Mouse (Mus musculus): ENCODE measurements around the gene Smyd1. TPM values are rescaled to one million over a fixed set of nuclear protein-coding genes. Genes with fewer than 3 reads are reported as not detected.
A peak's percentile ranks its signal among the peaks of the same experiment; 100 is the strongest.

Smyd1 gene
- total and polyA plus RNA-seq, 3 experiments, result 0.08 to 0.37 (median 0.08) TPM

DNA sequence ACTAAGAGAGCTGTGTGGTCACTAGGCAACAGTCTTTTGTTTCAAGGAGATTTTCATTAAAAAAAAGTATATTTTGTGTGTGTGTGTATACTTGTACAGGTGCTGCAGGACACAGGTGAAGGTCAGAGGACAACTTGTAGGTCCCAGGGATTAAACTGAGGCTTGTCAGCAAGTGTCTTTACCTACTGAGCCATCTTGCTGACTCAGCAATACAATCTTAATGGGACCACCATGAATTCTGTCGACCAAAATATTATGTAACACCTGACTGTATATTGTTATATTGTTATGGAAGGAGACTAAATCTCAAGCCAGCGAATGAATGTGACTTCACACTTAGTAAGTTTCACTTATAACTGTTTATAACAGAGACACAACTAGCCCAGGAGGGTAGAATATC, 24.0 kb downstream of the Smyd1 start:
- dilution Hi-C loops (cut with MboI; ENCODE audit: extremely low pct_ligation_motif_present, extremely low pct_unique_long_range_greater_than_20kb, low sequenced_read_pairs), result no loop called here
- DNase-seq (ENCODE audit: extremely low read depth), result no peak
- in situ Hi-C loops (cut with MboI; ENCODE audit: low pct_ligation_motif_present, low pct_unique_long_range_greater_than_20kb, low sequenced_read_pairs), result loop anchor here (5.0 to 25.0 kb wide), 2 partner anchors 136 to 514 kb away; no protein-coding TSS in a partner anchor
- Histone ChIP-seq H3K4me1 (ENCODE audit: control insufficient read depth in 1 of 2, insufficient read depth in 2 of 2) (no peaks in the 10 kb centered on the region; a peak in 1 of 4 replicates), H3K4me2 (ENCODE audit: insufficient read depth, low read depth, poor library complexity, severe bottlenecking) (no peak overlapping the region), H3K27ac (ENCODE audit: insufficient read depth, low read depth) (no peak overlapping the region), H3K4me3 (replicated peaks in 1 of 3; ENCODE audit: low read depth in 2 of 3, low read length in 2 of 3, poor library complexity in 1 of 3) (no peak overlapping the region), H3K9me3 (replicated peaks; ENCODE audit: low read length) (no peaks in the 10 kb centered on the region), H3K9ac (ENCODE audit: insufficient read depth, low read depth) (no peak overlapping the region), H3K27me3 (replicated peaks) (no peaks in the 10 kb centered on the region), H3K79me2 (replicated peaks; ENCODE audit: control insufficient read depth, extremely low read depth, insufficient read depth, poor library complexity, severe bottlenecking) (no peaks in the 10 kb centered on the region), H3K36me3 (replicated peaks in 1 of 2; ENCODE audit: control insufficient read depth in 1 of 2, insufficient read depth in 1 of 2, low read length in 1 of 2) (no peaks in the 10 kb centered on the region)
- no peak for TF ChIP-seq BHLHE40 (IDR thresholded peaks at IDR 0.05; ENCODE audit: low read depth, low read length)
- TF ChIP-seq MAFK (IDR thresholded peaks at IDR 0.05; ENCODE audit: insufficient replicate concordance, low read length), result peak; percentile 97

DNA sequence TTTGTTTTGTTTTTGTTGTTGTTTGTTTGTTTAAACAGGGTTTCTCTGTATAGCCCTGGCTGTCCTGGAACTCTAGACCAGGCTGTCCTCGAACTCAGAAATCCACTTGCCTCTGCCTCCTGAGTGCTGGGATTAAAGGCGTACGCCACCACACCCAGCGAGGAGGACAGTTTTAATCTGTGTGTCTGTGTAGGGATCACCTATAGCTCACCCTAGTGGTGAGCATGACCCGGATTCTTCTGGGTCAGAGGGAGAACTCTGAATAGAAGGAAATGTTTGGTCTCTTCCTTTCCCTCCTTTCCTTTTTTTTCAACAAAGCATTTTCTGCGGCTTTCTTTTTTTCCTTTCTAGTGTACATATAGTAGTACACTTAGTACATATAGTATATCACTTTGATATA, 26.7 kb downstream of the Smyd1 start:
- in situ Hi-C loops (cut with MboI; ENCODE audit: low pct_ligation_motif_present, low pct_unique_long_range_greater_than_20kb, low sequenced_read_pairs), result loop anchor here (5.0 to 25.0 kb wide), 2 partner anchors 133 to 517 kb away; no protein-coding TSS in a partner anchor
- no peak overlapping the region for H3K9ac ChIP-seq (ENCODE audit: insufficient read depth, low read depth)
- H3K27ac ChIP-seq (ENCODE audit: insufficient read depth, low read depth), result no peak overlapping the region
- TF ChIP-seq MAZ (IDR thresholded peaks at IDR 0.05; ENCODE audit: low read depth, low read length) (no peak), MEF2A (IDR thresholded peaks at IDR 0.05; ENCODE audit: borderline replicate concordance, low read depth, low read length) (no peak), ZNF384 (IDR thresholded peaks at IDR 0.05; ENCODE audit: low read depth, low read length) (no peak), POLR2A (IDR thresholded peaks at IDR 0.05; ENCODE audit: low read depth, low read length) (no peak), KAT2A (IDR thresholded peaks at IDR 0.05; ENCODE audit: insufficient replicate concordance, low read length) (no peak), EP300 (IDR thresholded peaks at IDR 0.05; ENCODE audit: low read length) (no peak), JUND (conservative IDR thresholded peaks at IDR 0.05; ENCODE audit: low read depth, low read length) (no peak), MAFK (IDR thresholded peaks at IDR 0.05; ENCODE audit: insufficient replicate concordance, low read length) (no peak), NRF1 (IDR thresholded peaks at IDR 0.05; ENCODE audit: low read depth, low read length) (no peak), BHLHE40 (IDR thresholded peaks at IDR 0.05; ENCODE audit: low read depth, low read length) (no peak), JUN (IDR thresholded peaks at IDR 0.05; ENCODE audit: insufficient read depth, low read depth, low read length) (no peak), MYC (IDR thresholded peaks at IDR 0.05; ENCODE audit: low read depth, low read length) (no peak), MXI1 (IDR thresholded peaks at IDR 0.05; ENCODE audit: low read depth, low read length) (no peak), GABPA (IDR thresholded peaks at IDR 0.05; ENCODE audit: insufficient replicate concordance, low read depth, low read length) (no peak), IRF4 (IDR thresholded peaks at IDR 0.05; ENCODE audit: low read depth, low read length) (no peak), PAX5 (IDR thresholded peaks at IDR 0.05; ENCODE audit: low read length) (no peak), ETS1 (conservative IDR thresholded peaks at IDR 0.05; ENCODE audit: low read depth, low read length) (no peak), SMC3 (IDR thresholded peaks at IDR 0.05; ENCODE audit: low read depth, low read length) (peak; percentile 78), USF1 (IDR thresholded peaks at IDR 0.05; ENCODE audit: low read depth, low read length) (no peak), ZKSCAN1 (IDR thresholded peaks at IDR 0.05; ENCODE audit: borderline replicate concordance, low read depth, low read length) (no peak), RCOR1 (conservative IDR thresholded peaks at IDR 0.05; ENCODE audit: low read depth, low read length) (no peak), E2F4 (IDR thresholded peaks at IDR 0.05; ENCODE audit: insufficient replicate concordance, low read depth, low read length) (no peak), MAX (IDR thresholded peaks at IDR 0.05; ENCODE audit: low read length) (no peak), POLR2AphosphoS2 (IDR thresholded peaks at IDR 0.05; ENCODE audit: low read depth, low read length) (no peak), CHD2 (IDR thresholded peaks at IDR 0.05; ENCODE audit: low read length) (no peak), NELFE (IDR thresholded peaks at IDR 0.05; ENCODE audit: low read depth, low read length) (no peak), UBTF (IDR thresholded peaks at IDR 0.05; ENCODE audit: low read depth, low read length) (no peak), RAD21 (IDR thresholded peaks at IDR 0.05; ENCODE audit: low read depth, low read length) (peak; percentile 50), ZMIZ1 (IDR thresholded peaks at IDR 0.05; ENCODE audit: low read depth, low read length) (no peak), TBP (conservative IDR thresholded peaks at IDR 0.05; ENCODE audit: low read depth, low read length) (0 out of 2 replicates have a peak, but pooled peaks have one; percentile 68), HCFC1 (IDR thresholded peaks at IDR 0.05; ENCODE audit: low read depth, low read length) (no peak), CTCF (conservative IDR thresholded peaks at IDR 0.05 in 1 of 2, IDR thresholded peaks at IDR 0.05 in 1 of 2; ENCODE audit: low read depth in 2 of 2, low read length in 2 of 2) (peak; percentile 34 to 70; a peak in 3 of 4 replicates), ZC3H11A (IDR thresholded peaks at IDR 0.05; ENCODE audit: low read depth, low read length) (no peak; the same call in 1 of the 2 replicates)
- H3K4me1 ChIP-seq (ENCODE audit: control insufficient read depth in 1 of 2, insufficient read depth in 2 of 2), result no peaks in the 10 kb centered on the region; a peak in 1 of 4 replicates
- no peak overlapping the region for H3K4me2 ChIP-seq (ENCODE audit: insufficient read depth, low read depth, poor library complexity, severe bottlenecking)
- no peaks in the 10 kb centered on the region for H3K79me2 ChIP-seq (replicated peaks; ENCODE audit: control insufficient read depth, extremely low read depth, insufficient read depth, poor library complexity, severe bottlenecking)
- no peaks in the 10 kb centered on the region for H3K9me3 ChIP-seq (replicated peaks; ENCODE audit: low read length)
- no peak for DNase-seq (ENCODE audit: extremely low read depth)
- no peaks in the 10 kb centered on the region for H3K36me3 ChIP-seq (replicated peaks in 1 of 2; ENCODE audit: control insufficient read depth in 1 of 2, insufficient read depth in 1 of 2, low read length in 1 of 2)
- dilution Hi-C loops (cut with MboI; ENCODE audit: extremely low pct_ligation_motif_present, extremely low pct_unique_long_range_greater_than_20kb, low sequenced_read_pairs), result no loop called here
- H3K4me3 ChIP-seq (replicated peaks in 1 of 3; ENCODE audit: low read depth in 2 of 3, low read length in 2 of 3, poor library complexity in 1 of 3), result no peak overlapping the region
- no peaks in the 10 kb centered on the region for H3K27me3 ChIP-seq (replicated peaks)
